ENCODE assay signal across 27 mouse cellular contexts in the genomic region with DNA sequence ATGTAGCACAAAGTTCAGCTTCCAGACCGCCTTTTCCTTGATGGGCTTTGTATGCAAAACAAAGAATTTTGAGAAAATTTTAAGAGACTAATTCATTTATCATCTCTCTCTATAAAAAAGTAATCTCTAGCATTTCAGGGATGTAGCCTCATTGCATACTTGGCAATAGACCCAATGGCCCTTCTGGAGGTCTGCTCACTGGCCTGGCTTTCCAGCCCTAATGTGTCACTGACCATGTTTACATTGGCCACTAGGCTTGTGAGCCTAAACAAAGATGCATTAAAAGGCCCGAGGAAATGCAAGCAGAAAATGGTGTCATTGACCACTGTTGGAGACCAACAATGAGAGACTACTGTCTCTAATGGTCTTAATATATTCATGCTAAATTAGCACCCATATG.
DNase-seq lines count a peak whose midpoint lies in the region; ATAC-seq and TF ChIP-seq lines count a peak whose summit lies in the region.
"Had no signal": no experiment of that assay in that cellular context is flagged by ENCODE, and none has a peak within 500 bp of the region (broad histone marks: within the 10 kb centered on the region; RNA-seq: fewer than 3 reads in every experiment).

No protein-coding gene starts in this region.

- no peak overlapping the region for H3K4me3 ChIP-seq in forebrain, embryonic 14.5 days (ENCODE audit: low read depth, low read length)
- H3K4me3 ChIP-seq in forebrain, postnatal 0 days (ENCODE audit: low read depth, low read length): no peak overlapping the region
- H3K4me3 ChIP-seq in midbrain, embryonic 13.5 days (replicated peaks): no peak overlapping the region
- H3K4me3 ChIP-seq: heart, embryonic 10.5 days; heart, embryonic 15.5 days; hindbrain, embryonic 12.5 days; kidney, embryonic 15.5 days; lung, embryonic 15.5 days had no signal

- no peak for DNase-seq in forebrain, embryonic 14.5 days (ENCODE audit: low spot score)
- no peak for DNase-seq in forebrain, postnatal 0 days
- peak; percentile 22 for DNase-seq in retina, postnatal 1 day
- no peak for DNase-seq in retina, embryonic 14.5 days (ENCODE audit: low spot score)
- no peak for DNase-seq in ovary, postnatal 10 days (ENCODE audit: low spot score)
- no peak for DNase-seq in layer of hippocampus, postnatal 10 days (ENCODE audit: low spot score in 2 of 2)
- DNase-seq in heart, adult 11 months: no peak
- DNase-seq: adrenal gland, adult 8-10 months; cerebellum, adult 8-10 months; cerebellum, postnatal 25 days; gastrocnemius, postnatal 14 days; kidney, postnatal 36 days; left cerebral cortex, postnatal 4 days; liver; right cerebral cortex, adult 18-20 months; spleen, adult 18-20 months; thymus, postnatal 25 days had no signal

- peak overlapping the region; percentile 27; the same call in 1 of the 2 replicates for H3K27ac ChIP-seq in forebrain, embryonic 14.5 days (ENCODE audit: low read depth, low read length)
- H3K27ac ChIP-seq in forebrain, postnatal 0 days (ENCODE audit: low read depth, low read length): no peak overlapping the region
- H3K27ac ChIP-seq in midbrain, embryonic 13.5 days: peak overlapping the region; percentile 81
- H3K27ac ChIP-seq: heart, embryonic 10.5 days; heart, embryonic 15.5 days; hindbrain, embryonic 12.5 days; kidney, embryonic 15.5 days; layer of hippocampus, adult 2 months; liver, embryonic 14.5 days; lung, embryonic 15.5 days had no signal

- H3K36me3 ChIP-seq in forebrain, embryonic 14.5 days (ENCODE audit: control insufficient read depth, insufficient read depth, low read length): no peaks in the 10 kb centered on the region
- no peaks in the 10 kb centered on the region for H3K36me3 ChIP-seq in forebrain, postnatal 0 days (ENCODE audit: insufficient read depth)
- H3K36me3 ChIP-seq in midbrain, embryonic 13.5 days: no peaks in the 10 kb centered on the region
- H3K36me3 ChIP-seq: heart, embryonic 15.5 days; hindbrain, embryonic 12.5 days; lung, embryonic 15.5 days had no signal

- no peaks in the 10 kb centered on the region for H3K9me3 ChIP-seq in forebrain, embryonic 14.5 days (replicated peaks; ENCODE audit: control insufficient read depth, low read length)
- no peaks in the 10 kb centered on the region for H3K9me3 ChIP-seq in forebrain, postnatal 0 days (ENCODE audit: low read length)
- H3K9me3 ChIP-seq in midbrain, embryonic 13.5 days: no peaks in the 10 kb centered on the region
- H3K9me3 ChIP-seq: heart, embryonic 10.5 days; heart, embryonic 15.5 days; kidney, embryonic 15.5 days; lung, embryonic 15.5 days had no signal

- no peak for TF ChIP-seq CTCF in forebrain, postnatal 0 days (IDR thresholded peaks at IDR 0.05; ENCODE audit: low read depth)

- 44% methylated on average over 2 of the region's 2 CpGs for WGBS in forebrain, embryonic 14.5 days
- 47% methylated on average over 2 of the region's 2 CpGs for WGBS in forebrain, postnatal 0 days
- 47% methylated on average over 2 of the region's 2 CpGs for WGBS in midbrain, embryonic 13.5 days

- no peak overlapping the region for H3K4me2 ChIP-seq in forebrain, embryonic 14.5 days (ENCODE audit: low read length)
- H3K4me2 ChIP-seq in forebrain, postnatal 0 days (ENCODE audit: low read depth): no peak overlapping the region
- 0 out of 2 replicates have a peak overlapping the region, but pooled peaks have one; percentile 2 for H3K4me2 ChIP-seq in midbrain, embryonic 13.5 days (replicated peaks)
- H3K4me2 ChIP-seq: heart, embryonic 15.5 days; hindbrain, embryonic 12.5 days; kidney, embryonic 15.5 days; lung, embryonic 15.5 days had no signal

- H3K27me3 ChIP-seq in forebrain, embryonic 14.5 days (replicated peaks; ENCODE audit: control insufficient read depth, insufficient read depth, low read length): no peaks in the 10 kb centered on the region
- no peaks in the 10 kb centered on the region; the same call in 1 of the 2 replicates for H3K27me3 ChIP-seq in forebrain, postnatal 0 days (ENCODE audit: insufficient read depth, low read length)
- 0 out of 2 replicates have a peak, but pooled peaks cover 2% of the 10 kb centered on the region for H3K27me3 ChIP-seq in midbrain, embryonic 13.5 days
- H3K27me3 ChIP-seq: heart, embryonic 15.5 days; hindbrain, embryonic 12.5 days; kidney, embryonic 15.5 days; lung, embryonic 15.5 days had no signal

- no peak for ATAC-seq in forebrain, embryonic 14.5 days
- ATAC-seq in forebrain, postnatal 0 days: no peak
- 0 out of 2 replicates have a peak, but pooled peaks have one; percentile 40 for ATAC-seq in midbrain, embryonic 13.5 days
- ATAC-seq: CD4-positive, CD25-positive, alpha-beta regulatory T cell, adult 4 months; intestine, embryonic 16.5 days had no signal

- peaks cover 7% of the 10 kb centered on the region; the same call in 1 of the 2 replicates for H3K4me1 ChIP-seq in forebrain, embryonic 14.5 days (ENCODE audit: control insufficient read depth, insufficient read depth, low read length)
- H3K4me1 ChIP-seq in forebrain, postnatal 0 days (ENCODE audit: insufficient read depth): no peaks in the 10 kb centered on the region
- H3K4me1 ChIP-seq in midbrain, embryonic 13.5 days (replicated peaks): peaks cover 28% of the 10 kb centered on the region
- H3K4me1 ChIP-seq: heart, embryonic 10.5 days; heart, embryonic 15.5 days; hindbrain, embryonic 12.5 days had no signal

- no peak overlapping the region for H3K9ac ChIP-seq in forebrain, embryonic 14.5 days (ENCODE audit: low read length)
- no peak overlapping the region for H3K9ac ChIP-seq in forebrain, postnatal 0 days
- no peak overlapping the region for H3K9ac ChIP-seq in midbrain, embryonic 13.5 days (replicated peaks)
- H3K9ac ChIP-seq: heart, embryonic 15.5 days; hindbrain, embryonic 12.5 days; kidney, embryonic 15.5 days; liver, embryonic 14.5 days; lung, embryonic 15.5 days had no signal
